Mouse (Mus musculus) yolk sac, embryonic 10.5 days (tissue): ENCODE data around the gene Smg9.

ENCODE experiments used
- DNase-seq: peaks from one replicate; pipeline ENCODE4 v3.0.0-alpha.2; 2017; ENCODE audit warnings: low spot score

Smg9 gene

DNA sequence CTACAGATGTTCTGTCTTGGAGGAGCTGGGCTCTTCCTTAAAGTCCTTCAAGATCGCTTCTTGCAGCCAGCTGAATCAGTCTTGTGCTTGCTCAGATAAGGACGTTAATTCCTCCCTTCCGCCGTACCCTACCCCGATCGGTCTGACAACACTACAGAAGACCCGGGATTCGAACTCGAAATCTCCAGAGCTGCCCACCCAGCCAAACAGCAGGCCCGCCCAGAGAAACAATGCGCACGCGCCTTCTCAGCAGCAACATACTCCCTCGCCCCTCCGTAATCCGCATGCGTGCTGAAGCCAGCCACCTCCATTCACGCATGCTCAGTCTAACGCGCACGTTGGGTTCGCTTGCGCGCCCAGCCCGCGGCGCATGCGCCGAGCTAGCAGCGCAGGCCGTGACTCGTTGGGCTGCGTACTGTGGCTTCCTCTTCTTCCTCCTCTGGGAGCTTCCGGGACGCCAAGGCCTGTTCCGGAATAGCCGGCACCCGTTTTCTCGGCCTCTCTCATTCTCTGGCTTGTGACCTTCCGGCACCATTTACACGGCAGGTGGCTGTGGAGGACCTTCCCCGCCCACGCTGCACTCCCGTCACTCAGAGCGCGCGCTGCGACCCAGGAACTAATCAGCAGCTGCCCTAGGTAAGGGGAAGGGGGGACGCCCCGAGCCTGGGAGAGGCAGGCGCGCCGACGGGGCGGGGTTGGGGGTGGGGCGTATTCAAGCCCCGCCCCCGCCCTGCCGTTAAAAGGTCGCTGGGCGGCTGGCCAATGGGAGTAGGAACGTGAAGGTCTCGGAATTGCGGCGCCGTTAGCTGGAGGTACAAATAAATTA lies at the start of gene Smg9:
Gene Smg9, plus strand, starts transcription at position 364 of the 826 bp plus-strand sequence.
- peak; percentile 97 for DNase-seq

DNA sequence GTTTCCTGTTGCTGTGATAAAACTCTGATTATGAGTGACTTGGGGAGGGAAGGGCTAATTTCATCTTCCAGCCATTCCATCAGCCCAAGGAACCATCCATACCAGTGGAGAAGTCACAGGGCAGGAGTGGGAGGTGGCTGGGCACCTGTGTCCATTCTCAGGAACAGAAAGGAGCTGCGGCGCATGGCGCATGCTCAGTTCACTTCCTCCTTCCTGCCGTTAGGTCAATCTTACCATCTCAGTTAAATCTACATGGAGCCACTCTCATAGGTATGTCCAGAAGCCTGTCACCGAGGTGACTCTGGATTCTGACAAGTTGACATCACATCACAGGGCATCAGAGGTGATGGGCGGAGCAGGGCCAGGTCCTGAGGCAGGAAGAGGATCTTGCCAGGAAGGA lies 43.8 kb upstream of the Smg9 start:
- DNase-seq: no peak

DNA sequence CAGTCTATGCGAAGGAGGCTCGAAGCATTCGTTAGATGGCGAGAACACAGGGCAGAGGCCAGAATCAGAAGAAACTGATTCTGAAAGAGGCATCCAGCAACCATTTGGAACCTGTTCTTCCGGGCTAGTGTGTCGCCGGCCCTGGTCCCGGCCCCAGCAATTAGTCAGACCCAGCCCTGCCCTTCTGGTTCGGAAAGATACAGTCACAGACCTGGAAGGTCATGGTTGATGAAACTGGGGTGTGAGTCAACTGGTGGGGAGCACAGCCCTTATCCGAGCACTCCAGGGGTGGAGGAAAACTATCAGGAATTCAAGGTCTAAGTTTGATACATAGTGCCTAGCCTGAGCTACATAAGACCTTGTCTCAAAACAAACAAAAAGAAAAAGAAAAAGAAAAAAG lies 43.3 kb upstream of the Smg9 start:
- no peak for DNase-seq

DNA sequence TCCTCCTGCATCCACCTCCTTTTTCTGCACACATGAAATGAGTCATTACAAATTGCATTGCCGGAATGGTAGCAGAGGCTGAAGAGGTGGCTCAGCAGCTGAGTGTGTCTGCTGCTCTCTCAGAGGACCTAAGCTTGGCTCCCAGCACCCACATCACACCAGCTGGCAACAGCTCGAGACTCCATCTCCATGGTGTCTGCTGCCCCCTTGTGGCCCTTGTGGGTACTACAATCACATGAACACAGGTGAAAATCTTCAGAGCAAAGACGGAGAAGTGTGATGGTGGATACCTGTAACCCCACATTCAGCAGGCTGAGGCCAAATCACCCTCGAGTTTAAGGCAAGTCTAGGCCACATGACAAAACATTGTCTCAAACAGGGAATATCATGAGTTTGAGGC lies 41.5 kb upstream of the Smg9 start:
- no peak for DNase-seq

DNA sequence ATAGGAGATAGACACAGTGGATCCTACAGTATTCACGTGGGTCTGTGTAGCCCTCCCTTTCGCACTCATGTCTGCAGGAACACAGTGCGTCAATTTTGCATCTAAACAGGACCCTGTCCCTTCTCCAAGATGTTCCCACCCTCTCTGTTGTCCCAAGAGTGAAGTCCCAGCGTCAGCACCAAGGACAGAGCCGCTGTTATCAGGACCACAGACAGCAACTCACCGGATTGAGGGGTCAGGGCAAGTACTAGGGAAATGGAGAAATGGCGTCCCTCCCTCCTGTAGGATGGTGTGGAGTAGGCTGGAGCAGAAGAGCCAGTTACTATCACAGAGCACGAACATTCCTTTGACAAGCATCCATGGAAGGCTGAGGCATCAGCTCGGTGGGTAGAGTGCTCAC lies 40.1 kb upstream of the Smg9 start:
- DNase-seq: peak; percentile 50

DNA sequence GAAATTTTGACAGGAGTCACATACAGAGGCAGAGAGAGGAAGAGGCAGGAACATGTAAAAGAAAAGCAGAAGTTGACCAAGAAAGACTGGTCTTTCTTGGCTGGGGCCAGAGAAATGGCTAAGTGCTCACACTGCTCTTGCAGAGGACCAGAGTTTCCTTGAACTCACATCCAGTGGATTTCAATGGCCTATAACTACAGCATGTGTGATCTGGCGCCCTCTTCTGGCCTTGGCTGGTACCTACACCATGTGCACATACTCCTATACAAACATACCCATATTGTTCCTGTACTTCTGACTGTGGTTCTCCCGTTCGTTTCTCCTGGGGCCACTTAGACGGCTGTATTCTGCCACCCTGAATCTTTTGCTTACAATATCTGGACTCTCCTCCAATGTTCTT lies 38.4 kb upstream of the Smg9 start:
- DNase-seq: no peak

DNA sequence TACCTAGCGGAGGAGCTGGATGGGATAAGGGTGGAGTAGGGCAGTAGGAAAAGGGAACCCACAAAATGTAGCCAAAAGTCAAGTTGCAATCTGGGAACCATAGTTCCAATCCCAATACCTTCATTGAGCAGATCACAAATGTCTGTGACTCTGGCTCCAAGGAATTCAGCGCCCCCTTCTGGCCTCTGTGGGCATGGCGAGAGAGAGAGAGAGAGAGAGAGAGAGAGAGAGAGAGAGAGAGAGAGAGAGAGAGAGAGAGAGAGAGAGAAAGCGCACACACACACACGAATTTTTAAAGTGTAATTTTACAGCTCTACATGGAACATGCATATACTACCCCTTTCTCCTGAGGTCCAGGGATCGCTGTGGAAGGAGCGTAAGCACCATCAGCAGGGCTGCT lies 36.2 kb upstream of the Smg9 start:
- no peak for DNase-seq

DNA sequence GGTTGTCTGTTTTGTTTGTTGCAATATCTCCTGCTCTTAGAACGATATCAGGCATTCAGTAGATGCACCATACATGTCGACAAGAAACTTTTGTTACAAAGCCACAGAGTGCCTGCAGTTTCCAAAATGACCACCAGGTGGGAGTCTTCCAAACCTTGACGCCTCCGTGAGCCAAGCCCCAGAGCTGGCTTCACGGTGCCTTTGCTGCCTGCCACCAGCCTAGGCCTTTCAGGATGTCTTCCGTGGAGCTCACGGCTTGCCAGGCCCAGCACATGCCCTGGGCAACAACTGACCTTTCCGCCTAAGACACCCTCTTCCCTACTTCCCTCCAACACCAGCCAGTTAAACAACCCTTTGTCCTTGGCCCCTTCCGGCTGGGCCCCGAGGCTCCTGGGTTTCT lies 34.6 kb upstream of the Smg9 start:
- DNase-seq: peak; percentile 49

DNA sequence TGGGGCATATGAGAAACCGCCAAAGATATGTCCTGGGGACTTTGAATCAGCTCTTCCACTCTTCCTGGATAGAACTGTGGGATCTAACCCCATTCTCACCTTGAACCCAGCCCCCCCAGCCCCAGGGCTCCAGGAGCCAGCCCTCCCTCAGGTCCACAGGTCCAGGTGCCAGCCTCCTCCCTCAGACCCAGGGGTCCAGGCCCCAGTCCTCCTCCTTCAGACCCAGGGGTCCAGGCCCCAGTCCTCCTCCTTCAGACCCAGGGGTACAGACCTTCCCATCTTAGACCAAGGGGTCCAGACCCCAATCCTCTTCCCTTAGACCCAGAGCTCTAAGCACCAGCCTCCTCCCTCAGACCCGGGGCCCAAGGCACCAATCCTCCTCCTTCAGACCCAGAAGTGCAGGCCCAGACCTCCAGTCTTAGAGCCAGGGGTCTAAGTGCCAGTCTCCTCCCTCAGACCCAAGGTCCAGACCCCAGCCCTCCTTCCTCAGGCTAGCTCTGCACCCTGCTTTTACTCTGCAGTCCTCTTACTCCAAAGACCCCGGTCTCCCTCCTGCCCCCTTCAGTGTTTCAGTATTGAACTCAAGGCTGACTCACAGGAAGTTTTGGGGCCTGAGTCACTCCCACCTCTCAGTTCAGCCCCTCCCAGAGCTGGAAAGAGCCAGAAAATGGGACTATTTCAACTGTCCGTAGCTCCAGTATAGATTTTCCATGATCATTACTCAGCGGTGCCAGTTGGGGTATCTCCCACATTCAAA lies 34.0 kb upstream of the Smg9 start:
- DNase-seq: no peak

DNA sequence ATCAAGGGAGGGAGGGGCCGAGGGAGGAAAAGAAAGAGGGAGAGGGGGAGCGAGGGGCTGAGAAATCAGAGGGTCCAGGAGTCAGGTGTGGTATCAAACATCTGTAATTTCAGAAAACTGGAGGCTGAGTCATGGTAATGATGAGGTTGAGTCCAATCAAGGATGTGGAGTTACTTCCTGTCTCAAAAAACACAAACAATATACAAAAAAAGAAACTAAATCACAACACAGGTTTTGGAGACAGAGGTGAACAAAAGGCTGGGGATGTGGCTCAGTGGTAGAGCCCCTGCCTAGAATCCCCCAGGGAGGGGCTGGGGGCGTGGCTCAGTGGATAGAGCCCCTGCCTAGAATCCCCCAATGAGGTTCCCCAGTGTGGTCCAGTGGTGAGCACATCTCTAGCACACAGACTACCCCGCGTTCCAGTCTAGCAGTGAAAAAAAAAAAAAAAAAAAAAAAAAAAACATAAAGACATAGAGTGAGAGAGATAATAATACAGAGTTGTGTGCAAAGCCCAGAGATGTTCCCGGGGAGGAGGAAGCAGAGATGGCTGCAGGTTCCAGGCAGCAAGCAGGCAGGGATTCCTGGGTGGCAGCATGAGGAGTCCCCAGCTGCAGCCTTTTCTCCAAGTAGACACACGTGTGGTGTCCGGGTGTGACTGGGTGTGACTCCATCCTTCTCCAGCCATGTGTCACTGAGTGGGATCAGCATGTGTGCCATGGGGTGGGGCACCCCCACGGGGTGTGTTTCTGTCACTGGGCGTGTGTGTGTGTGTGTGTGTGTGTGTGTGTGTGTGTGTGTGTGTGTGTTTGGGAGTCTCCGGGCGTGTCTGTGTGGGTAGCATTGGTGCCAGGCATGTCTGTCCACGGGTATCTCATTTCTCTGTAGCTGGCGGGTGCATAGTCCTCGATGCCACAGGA lies 32.4 kb upstream of the Smg9 start:
- DNase-seq: no peak

DNA sequence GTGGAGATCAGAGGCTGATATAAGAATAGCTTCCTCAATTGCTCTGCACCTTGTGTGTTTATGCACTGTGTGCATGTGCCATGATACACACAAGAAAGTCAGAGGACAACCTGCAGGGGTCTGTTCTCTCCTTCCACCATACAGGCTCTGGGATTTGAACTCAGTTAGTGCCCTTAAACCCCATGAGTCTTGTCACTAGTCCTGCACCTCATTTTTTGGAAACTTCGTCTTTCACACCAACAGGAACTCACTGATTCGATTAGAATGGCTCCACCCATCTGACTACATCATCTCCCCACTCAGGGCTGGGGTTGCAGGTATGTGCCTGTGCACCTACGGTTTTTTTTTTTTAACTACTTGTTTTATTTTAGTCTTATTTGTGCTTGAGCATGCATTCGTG lies 31.2 kb upstream of the Smg9 start:
- no peak for DNase-seq

DNA sequence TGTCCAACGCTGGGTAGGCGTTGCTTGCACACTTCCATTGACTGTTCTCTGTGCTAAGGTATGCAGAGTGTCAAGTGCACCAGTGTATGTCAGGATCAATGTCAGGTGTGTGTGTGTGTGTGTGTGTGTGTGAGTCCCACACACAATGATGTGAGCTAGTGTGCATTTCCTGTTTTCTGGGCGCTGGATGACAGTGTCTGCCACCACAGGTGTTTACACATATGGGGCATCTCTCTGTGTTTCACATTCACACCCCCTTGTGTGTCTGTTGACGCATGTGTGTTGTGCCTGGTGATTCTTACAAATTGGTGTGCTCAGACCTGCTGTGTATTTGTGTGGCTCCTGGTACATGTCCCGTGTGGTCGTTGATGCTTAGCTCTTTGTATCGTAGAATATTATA lies 30.5 kb upstream of the Smg9 start:
- DNase-seq: no peak

DNA sequence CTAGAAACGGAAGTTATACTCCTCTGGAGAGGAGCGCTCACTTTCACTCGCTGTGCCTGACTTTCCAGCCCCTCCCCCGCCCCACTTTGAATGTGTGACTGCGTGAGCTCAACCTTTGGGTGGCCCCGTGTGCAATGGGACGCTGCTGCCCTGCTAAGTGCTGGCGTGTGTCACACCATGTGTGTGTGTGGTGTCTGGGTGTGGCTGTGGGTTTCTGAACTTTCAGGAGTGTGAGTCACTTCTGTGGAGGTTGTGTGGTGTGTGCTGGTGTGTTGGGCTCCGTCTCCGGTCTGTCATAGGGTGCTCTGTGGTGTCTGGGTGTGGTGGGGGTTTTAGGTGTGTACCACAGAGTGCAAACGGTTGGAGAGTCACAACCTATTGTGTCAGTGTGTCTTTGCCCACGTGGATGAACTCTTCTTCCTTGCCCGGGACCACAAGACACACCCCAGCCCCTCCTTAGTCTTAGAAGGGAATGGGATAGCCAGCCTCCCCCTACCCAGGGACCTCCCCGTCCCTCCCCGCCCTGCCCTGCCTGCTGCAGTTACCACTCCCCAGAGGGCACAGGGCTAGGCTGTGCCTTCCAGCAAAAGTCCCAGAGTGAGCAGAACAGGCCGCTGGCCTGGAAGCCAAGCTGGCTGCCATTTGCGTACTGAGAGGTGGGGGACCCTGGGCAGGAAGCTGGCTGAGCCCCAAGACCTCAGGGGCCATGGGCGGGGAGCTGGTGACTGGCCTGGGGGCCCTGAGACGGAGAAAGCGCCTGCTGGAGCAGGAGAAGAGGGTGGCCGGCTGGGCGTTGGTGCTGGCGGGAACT lies 29.5 kb upstream of the Smg9 start, which contains the start of gene Kcnn4:
Gene Kcnn4, plus strand, starts transcription at position 533 of the 811 bp plus-strand sequence.
- DNase-seq: no peak

DNA sequence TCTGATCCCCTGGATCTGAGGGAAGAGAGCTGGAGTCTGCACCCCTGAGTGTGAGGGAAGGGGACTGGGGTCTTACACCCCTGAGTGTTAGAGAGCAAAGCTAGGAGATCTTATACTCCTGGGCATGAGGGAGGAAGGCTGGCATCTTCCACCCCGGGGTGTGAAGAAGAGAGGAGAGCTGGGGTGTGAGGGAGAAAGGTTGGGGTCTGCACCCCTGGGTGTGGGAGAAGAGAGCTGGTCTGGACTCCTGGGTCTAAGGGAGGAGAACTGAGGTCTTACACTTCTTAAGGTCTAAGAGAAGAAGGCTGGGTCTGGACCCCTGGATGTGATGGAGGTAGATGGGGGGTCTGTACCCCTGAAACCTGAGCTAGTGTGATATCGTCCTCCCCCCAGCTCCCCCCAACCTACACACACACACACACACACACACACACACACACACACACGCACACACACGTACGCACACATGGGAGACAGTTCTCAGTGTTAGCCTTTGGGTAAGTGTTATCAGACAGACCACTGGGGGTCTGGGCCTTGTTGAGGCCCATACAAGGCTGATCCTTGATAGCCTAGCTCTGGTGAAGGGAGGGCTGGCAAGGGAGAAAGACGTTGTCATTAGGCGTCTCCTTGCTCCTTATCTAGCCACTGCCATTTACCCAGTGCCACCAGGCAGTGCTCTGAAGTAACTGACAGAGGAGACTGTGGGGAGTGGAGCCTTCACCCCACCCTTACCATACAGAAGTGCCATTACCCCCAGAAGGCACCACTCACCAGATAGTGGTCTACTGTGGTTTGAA lies 28.2 kb upstream of the Smg9 start:
- DNase-seq: no peak

DNA sequence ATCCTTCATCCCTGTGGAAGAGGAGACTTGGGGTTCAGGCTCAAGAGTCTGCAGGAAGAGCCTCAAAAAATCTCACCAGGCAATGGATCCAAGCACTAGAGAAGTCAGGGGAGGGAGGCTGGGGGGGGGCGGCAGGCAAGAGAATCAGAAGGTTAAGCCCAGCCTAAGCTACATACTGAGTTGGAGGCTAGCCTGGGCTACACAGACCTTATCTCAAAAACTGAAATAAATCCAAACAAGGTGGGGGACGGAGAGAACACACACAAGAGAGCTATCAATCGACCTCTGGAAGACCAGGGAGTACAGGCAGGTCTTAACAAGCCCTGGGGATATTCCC lies 27.6 kb upstream of the Smg9 start:
- no peak for DNase-seq

DNA sequence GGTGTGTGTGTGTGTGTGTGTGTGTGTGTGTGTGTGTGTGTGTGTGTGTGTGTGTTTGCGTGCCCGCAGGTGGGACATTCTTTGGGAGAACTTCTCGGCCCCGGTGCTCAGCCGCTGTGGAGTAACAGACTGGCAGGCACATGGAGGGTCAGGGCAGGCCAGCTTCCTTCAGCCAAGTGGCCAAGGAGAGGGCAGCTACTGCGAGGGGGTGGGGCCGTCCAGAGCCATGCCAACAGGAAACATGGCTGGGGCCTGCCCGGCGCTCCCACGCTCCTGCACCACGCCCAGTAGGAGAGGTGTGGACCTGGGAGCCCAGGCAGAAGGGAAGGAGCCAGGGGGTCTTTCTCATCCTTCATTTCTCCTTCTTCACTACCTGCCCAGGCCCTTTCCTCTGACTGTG lies 27.1 kb upstream of the Smg9 start:
- no peak for DNase-seq

DNA sequence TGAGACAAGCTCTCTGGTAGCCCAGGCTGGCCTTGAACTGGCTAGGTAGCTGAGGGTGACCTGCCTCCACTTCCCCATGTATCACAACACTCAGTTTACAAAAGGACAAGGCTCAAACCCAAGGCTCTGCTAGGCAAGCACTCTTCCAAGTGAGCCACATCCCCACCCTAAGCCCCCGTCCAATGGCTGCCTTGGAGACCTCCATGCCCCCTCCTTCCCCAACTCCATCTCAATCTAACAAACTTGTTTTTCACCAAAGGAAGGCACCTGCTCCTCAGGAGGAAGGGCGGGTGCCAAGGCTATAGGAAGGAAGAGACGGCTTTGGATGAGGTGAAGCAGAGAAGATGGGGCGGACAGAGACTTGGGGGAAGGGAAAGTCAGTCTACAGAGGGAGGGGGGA lies 26.6 kb upstream of the Smg9 start:
- no peak for DNase-seq

DNA sequence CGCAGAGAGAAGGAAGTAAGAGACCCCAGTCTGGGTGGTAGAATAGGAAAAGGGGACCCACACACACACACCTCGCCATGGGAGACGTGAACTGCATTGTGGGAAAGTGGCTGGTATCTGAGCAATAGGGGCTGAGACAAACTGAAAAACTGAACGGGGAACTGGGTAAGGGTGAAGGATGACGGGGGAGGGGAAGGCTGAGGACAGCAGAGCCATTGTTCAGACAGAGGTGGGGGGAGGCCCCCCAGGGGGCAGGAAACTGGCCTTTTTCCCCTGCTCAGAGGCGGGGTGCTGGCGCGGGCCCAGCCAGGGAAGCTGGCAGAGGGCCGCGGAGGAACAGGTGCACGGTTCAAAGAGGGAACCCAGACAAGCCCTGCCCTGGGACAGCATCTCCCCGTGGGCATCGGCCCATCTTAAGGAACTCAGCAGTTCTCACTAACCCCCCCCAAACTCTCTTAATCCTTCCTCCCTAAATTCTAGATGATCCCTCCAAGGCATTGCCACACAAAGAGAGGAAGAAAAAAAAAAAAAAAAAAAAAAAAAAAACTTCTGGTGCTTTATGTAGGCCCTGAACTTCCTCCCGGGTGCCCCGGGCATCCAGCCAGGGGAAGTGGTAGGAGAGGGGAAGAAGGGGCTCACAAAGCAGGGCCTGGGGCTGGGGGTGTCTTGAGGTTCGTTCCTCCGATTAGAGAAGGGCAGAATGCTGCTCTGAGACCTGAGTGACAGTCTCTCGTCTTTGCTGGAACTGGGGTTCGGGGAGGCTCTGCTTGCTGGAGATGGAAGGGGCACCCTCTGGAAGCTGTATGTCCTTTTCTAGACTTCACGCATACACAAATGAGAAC lies 25.7 kb upstream of the Smg9 start:
- DNase-seq: no peak

DNA sequence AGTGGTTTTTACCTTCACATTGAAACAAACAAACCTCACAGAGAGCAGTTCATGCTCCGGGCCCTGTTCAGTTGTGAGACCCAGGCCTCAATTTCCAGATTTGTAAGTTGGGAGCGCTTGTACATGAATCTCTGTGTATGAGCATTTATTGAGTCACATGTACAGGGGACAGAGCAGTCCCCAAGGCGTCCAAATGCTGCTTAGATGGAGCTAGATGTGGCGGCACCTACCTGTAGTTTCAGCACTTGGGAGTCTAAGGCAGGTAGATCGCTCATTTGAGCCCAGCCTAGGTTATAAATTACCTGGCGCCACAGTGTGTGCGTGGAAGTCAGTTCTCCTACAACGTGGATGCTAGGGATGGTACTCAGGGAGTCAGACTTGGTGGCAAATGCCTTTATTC lies 23.0 kb upstream of the Smg9 start:
- no peak for DNase-seq
